Mouse (Mus musculus) E14TG2a.4 (cell line): ENCODE data around the gene Zbtb7a.

Experiments
- H3K27me3 ChIP-seq: 2 replicates; pipeline ENCODE4 v1.6.1; 2014; ENCODE audit warnings: low read length, control low read depth; ENCODE audit not compliant: insufficient read depth
- H3K36me3 ChIP-seq: 2 replicates; pipeline ENCODE4 v1.6.1; 2014; ENCODE audit warnings: low read length, control low read depth; ENCODE audit not compliant: insufficient read depth
- H3K4me1 ChIP-seq: replicated peaks from 2 replicates; pipeline ENCODE4 v1.6.1; 2014; ENCODE audit warnings: low read depth, low read length, control low read depth
- H3K4me3 ChIP-seq: replicated peaks from 2 replicates; pipeline ENCODE4 v1.5.1; 2014; ENCODE audit warnings: mild to moderate bottlenecking, low read length
- H3K9me3 ChIP-seq: 2 replicates; pipeline ENCODE4 v1.6.1; 2014; ENCODE audit warnings: low read length, control low read depth
- CTCF ChIP-seq: conservative IDR thresholded peaks from 2 replicates; pipeline ENCODE4 v1.5.1; 2014; ENCODE audit warnings: low read length
- NANOG ChIP-seq: IDR thresholded peaks from 2 replicates; pipeline ENCODE4 v1.6.1; 2014; ENCODE audit warnings: borderline replicate concordance, low read length, mixed read lengths
- POU5F1 ChIP-seq: IDR thresholded peaks from 2 replicates; pipeline ENCODE4 v1.6.1; 2014; ENCODE audit warnings: low read length, borderline replicate concordance

The Zbtb7a gene

GRCm38 (mm10) chr10:81134966-81135681, at the start of gene Zbtb7a:
TSS of gene Zbtb7a (plus strand) at chr10:81135220.
- peak within 1 kb of the TSS; percentile 97 for H3K4me3 ChIP-seq
- H3K36me3 ChIP-seq, result no peaks in the 10 kb centered on the region
- TF ChIP-seq CTCF (no peak), POU5F1 (no peak), NANOG (no peak)
- H3K27me3 ChIP-seq, result peaks cover 5% of the 10 kb centered on the region; the same call in 1 of the 2 replicates
- H3K9me3 ChIP-seq, result no peaks in the 10 kb centered on the region
- H3K4me1 ChIP-seq, result peaks cover 58% of the 10 kb centered on the region

- H3K4me1 ChIP-seq, result peaks cover 44% of the 10 kb centered on the region
- no peak overlapping the region for H3K4me3 ChIP-seq
- TF ChIP-seq CTCF, result peak; percentile 58
- no peak for TF ChIP-seq NANOG
- no peak for TF ChIP-seq POU5F1
- no peaks in the 10 kb centered on the region for H3K9me3 ChIP-seq
- H3K27me3 ChIP-seq, result no peaks in the 10 kb centered on the region
- peaks cover 18% of the 10 kb centered on the region for H3K36me3 ChIP-seq
Observed at GRCm38 (mm10) chr10:81087021-81087420, 48.0 kb upstream of the Zbtb7a start.

GRCm38 (mm10) chr10:81089216-81089615, 45.8 kb upstream of the Zbtb7a start:
- H3K4me3 ChIP-seq, result no peak overlapping the region
- H3K4me1 ChIP-seq, result peaks cover 43% of the 10 kb centered on the region
- no peaks in the 10 kb centered on the region for H3K27me3 ChIP-seq
- no peaks in the 10 kb centered on the region for H3K9me3 ChIP-seq
- no peak for TF ChIP-seq CTCF
- H3K36me3 ChIP-seq, result peaks cover 2% of the 10 kb centered on the region; the same call in 1 of the 2 replicates

- Histone ChIP-seq H3K4me3 (no peak overlapping the region), H3K4me1 (peaks cover 54% of the 10 kb centered on the region), H3K36me3 (no peaks in the 10 kb centered on the region), H3K27me3 (no peaks in the 10 kb centered on the region), H3K9me3 (no peaks in the 10 kb centered on the region)
- TF ChIP-seq NANOG (no peak), CTCF (no peak), POU5F1 (no peak)
Observed at GRCm38 (mm10) chr10:81090621-81091020, 44.4 kb upstream of the Zbtb7a start.

- no peaks in the 10 kb centered on the region for H3K36me3 ChIP-seq
- no peak for TF ChIP-seq POU5F1
- no peak for TF ChIP-seq CTCF
- TF ChIP-seq NANOG, result no peak
- peaks cover 60% of the 10 kb centered on the region for H3K4me1 ChIP-seq
- no peaks in the 10 kb centered on the region for H3K27me3 ChIP-seq
- H3K4me3 ChIP-seq, result 0 out of 2 replicates have a peak overlapping the region, but pooled peaks have one; percentile 17
- peaks cover 4% of the 10 kb centered on the region; the same call in 1 of the 2 replicates for H3K9me3 ChIP-seq
Observed at GRCm38 (mm10) chr10:81092465-81093250, 42.4 kb upstream of the Zbtb7a start.

- Histone ChIP-seq H3K27me3 (no peaks in the 10 kb centered on the region), H3K36me3 (no peaks in the 10 kb centered on the region), H3K9me3 (peaks cover 4% of the 10 kb centered on the region; the same call in 1 of the 2 replicates), H3K4me1 (peaks cover 69% of the 10 kb centered on the region), H3K4me3 (peak overlapping the region; percentile 48)
- TF ChIP-seq NANOG (no peak), CTCF (no peak), POU5F1 (no peak)
Observed at GRCm38 (mm10) chr10:81094931-81095678, 39.9 kb upstream of the Zbtb7a start.

GRCm38 (mm10) chr10:81105565-81106112, 29.4 kb upstream of the Zbtb7a start, which contains the start of gene Map2k2:
TSS of gene Map2k2 (plus strand) at chr10:81105915.
- no peaks in the 10 kb centered on the region for H3K9me3 ChIP-seq
- H3K27me3 ChIP-seq, result no peaks in the 10 kb centered on the region
- H3K4me1 ChIP-seq, result peaks cover 86% of the 10 kb centered on the region
- peak within 1 kb of the TSS; percentile 96 for H3K4me3 ChIP-seq
- TF ChIP-seq POU5F1 (no peak), CTCF (no peak), NANOG (no peak)
- H3K36me3 ChIP-seq, result peaks cover 38% of the 10 kb centered on the region

- TF ChIP-seq POU5F1 (no peak), NANOG (no peak), CTCF (no peak)
- Histone ChIP-seq H3K27me3 (no peaks in the 10 kb centered on the region), H3K36me3 (peaks cover 44% of the 10 kb centered on the region)
Observed at GRCm38 (mm10) chr10:81106113-81106721, 28.8 kb upstream of the Zbtb7a start.

More at GRCm38 (mm10) chr10:81106113-81106721, 28.8 kb upstream of the Zbtb7a start:
- Histone ChIP-seq H3K4me3 (peak overlapping the region; percentile 96), H3K4me1 (peaks cover 86% of the 10 kb centered on the region), H3K9me3 (no peaks in the 10 kb centered on the region)
